Mouse (Mus musculus): ENCODE measurements around the gene Rab20. TPM values are rescaled to one million over a fixed set of nuclear protein-coding genes. Genes with fewer than 3 reads are reported as not detected.

Rab20 gene
- polyA plus RNA-seq, 1 experiment from 2014 or later = 4.6 TPM

GRCm38 (mm10) chr8:11465619-11466018, 12.9 kb downstream of the Rab20 start:
- no peaks in the 10 kb centered on the region for H3K36me3 ChIP-seq (ENCODE audit: control insufficient read depth, insufficient read depth, low read length)
- no peaks in the 10 kb centered on the region for H3K9me3 ChIP-seq (ENCODE audit: control insufficient read depth, low read depth, low read length)
- no peak overlapping the region for H3K9ac ChIP-seq (replicated peaks; ENCODE audit: low read depth, low read length)
- no peaks in the 10 kb centered on the region for H3K27me3 ChIP-seq (ENCODE audit: control insufficient read depth, insufficient read depth, low read length)
- H3K4me1 ChIP-seq (ENCODE audit: control insufficient read depth, insufficient read depth, low read length) = no peaks in the 10 kb centered on the region
- no peak for ATAC-seq (ENCODE audit: insufficient number of reproducible peaks, insufficient read depth, low FRiP score, low read depth)
- H3K27ac ChIP-seq (ENCODE audit: low read length) = no peak overlapping the region
- no peak overlapping the region for H3K4me3 ChIP-seq (ENCODE audit: low read depth, low read length)
- H3K4me2 ChIP-seq (replicated peaks; ENCODE audit: low read depth, low read length) = no peak overlapping the region
- 88% methylated on average over 4 of the region's 4 CpGs for WGBS

- H3K27me3 ChIP-seq (ENCODE audit: control insufficient read depth, insufficient read depth, low read length) = no peaks in the 10 kb centered on the region
- no peak for ATAC-seq (ENCODE audit: insufficient number of reproducible peaks, insufficient read depth, low FRiP score, low read depth)
- no peaks in the 10 kb centered on the region for H3K4me1 ChIP-seq (ENCODE audit: control insufficient read depth, insufficient read depth, low read length)
- no peak overlapping the region for H3K4me3 ChIP-seq (ENCODE audit: low read depth, low read length)
- no peak overlapping the region for H3K27ac ChIP-seq (ENCODE audit: low read length)
- H3K9ac ChIP-seq (replicated peaks; ENCODE audit: low read depth, low read length) = no peak overlapping the region
- H3K36me3 ChIP-seq (ENCODE audit: control insufficient read depth, insufficient read depth, low read length) = no peaks in the 10 kb centered on the region
- no peaks in the 10 kb centered on the region for H3K9me3 ChIP-seq (ENCODE audit: control insufficient read depth, low read depth, low read length)
- WGBS = 64% methylated on average over 3 of the region's 3 CpGs
- no peak overlapping the region for H3K4me2 ChIP-seq (replicated peaks; ENCODE audit: low read depth, low read length)
Observed at GRCm38 (mm10) chr8:11464707-11464964, 13.9 kb downstream of the Rab20 start.

- H3K27ac ChIP-seq (ENCODE audit: low read length) = no peak overlapping the region
- WGBS = 70% methylated on average over 12 of the region's 12 CpGs
- peaks cover 1% of the 10 kb centered on the region for H3K4me1 ChIP-seq (ENCODE audit: control insufficient read depth, insufficient read depth, low read length)
- H3K4me3 ChIP-seq (ENCODE audit: low read depth, low read length) = no peak overlapping the region
- H3K36me3 ChIP-seq (ENCODE audit: control insufficient read depth, insufficient read depth, low read length) = no peaks in the 10 kb centered on the region
- H3K4me2 ChIP-seq (replicated peaks; ENCODE audit: low read depth, low read length) = no peak overlapping the region
- no peaks in the 10 kb centered on the region for H3K9me3 ChIP-seq (ENCODE audit: control insufficient read depth, low read depth, low read length)
- no peak overlapping the region for H3K9ac ChIP-seq (replicated peaks; ENCODE audit: low read depth, low read length)
- H3K27me3 ChIP-seq (ENCODE audit: control insufficient read depth, insufficient read depth, low read length) = no peaks in the 10 kb centered on the region
- no peak for ATAC-seq (ENCODE audit: insufficient number of reproducible peaks, insufficient read depth, low FRiP score, low read depth)
Observed at GRCm38 (mm10) chr8:11463889-11464706, 14.4 kb downstream of the Rab20 start.

GRCm38 (mm10) chr8:11463541-11463888, 15.0 kb downstream of the Rab20 start:
- Histone ChIP-seq H3K4me1 (ENCODE audit: control insufficient read depth, insufficient read depth, low read length) (peaks cover 7% of the 10 kb centered on the region), H3K4me3 (ENCODE audit: low read depth, low read length) (no peak overlapping the region), H3K9me3 (ENCODE audit: control insufficient read depth, low read depth, low read length) (no peaks in the 10 kb centered on the region), H3K4me2 (replicated peaks; ENCODE audit: low read depth, low read length) (no peak overlapping the region), H3K27ac (ENCODE audit: low read length) (no peak overlapping the region), H3K36me3 (ENCODE audit: control insufficient read depth, insufficient read depth, low read length) (no peaks in the 10 kb centered on the region), H3K9ac (replicated peaks; ENCODE audit: low read depth, low read length) (no peak overlapping the region), H3K27me3 (ENCODE audit: control insufficient read depth, insufficient read depth, low read length) (no peaks in the 10 kb centered on the region)
- no peak for ATAC-seq (ENCODE audit: insufficient number of reproducible peaks, insufficient read depth, low FRiP score, low read depth)
- 88% methylated on average over 2 of the region's 2 CpGs for WGBS

- 87% methylated on average over 4 of the region's 4 CpGs for WGBS
- no peak overlapping the region for H3K4me3 ChIP-seq (ENCODE audit: low read depth, low read length)
- H3K27ac ChIP-seq (ENCODE audit: low read length) = no peak overlapping the region
- H3K4me2 ChIP-seq (replicated peaks; ENCODE audit: low read depth, low read length) = no peak overlapping the region
- no peaks in the 10 kb centered on the region for H3K36me3 ChIP-seq (ENCODE audit: control insufficient read depth, insufficient read depth, low read length)
- H3K4me1 ChIP-seq (ENCODE audit: control insufficient read depth, insufficient read depth, low read length) = peaks cover 14% of the 10 kb centered on the region
- H3K27me3 ChIP-seq (ENCODE audit: control insufficient read depth, insufficient read depth, low read length) = no peaks in the 10 kb centered on the region
- no peak overlapping the region for H3K9ac ChIP-seq (replicated peaks; ENCODE audit: low read depth, low read length)
- no peak for ATAC-seq (ENCODE audit: insufficient number of reproducible peaks, insufficient read depth, low FRiP score, low read depth)
- H3K9me3 ChIP-seq (ENCODE audit: control insufficient read depth, low read depth, low read length) = no peaks in the 10 kb centered on the region
Observed at GRCm38 (mm10) chr8:11462641-11463040, 15.9 kb downstream of the Rab20 start.

- ATAC-seq (ENCODE audit: insufficient number of reproducible peaks, insufficient read depth, low FRiP score, low read depth) = no peak
- no peak overlapping the region for H3K9ac ChIP-seq (replicated peaks; ENCODE audit: low read depth, low read length)
- no peaks in the 10 kb centered on the region for H3K27me3 ChIP-seq (ENCODE audit: control insufficient read depth, insufficient read depth, low read length)
- H3K27ac ChIP-seq (ENCODE audit: low read length) = no peak overlapping the region
- WGBS = 24% methylated on average over 2 of the region's 2 CpGs
- H3K4me3 ChIP-seq (ENCODE audit: low read depth, low read length) = no peak overlapping the region
- no peak overlapping the region for H3K4me2 ChIP-seq (replicated peaks; ENCODE audit: low read depth, low read length)
- H3K9me3 ChIP-seq (ENCODE audit: control insufficient read depth, low read depth, low read length) = no peaks in the 10 kb centered on the region
- peaks cover 15% of the 10 kb centered on the region for H3K4me1 ChIP-seq (ENCODE audit: control insufficient read depth, insufficient read depth, low read length)
- H3K36me3 ChIP-seq (ENCODE audit: control insufficient read depth, insufficient read depth, low read length) = no peaks in the 10 kb centered on the region
Observed at GRCm38 (mm10) chr8:11461847-11462246, 16.7 kb downstream of the Rab20 start.

- Histone ChIP-seq H3K27me3 (ENCODE audit: control insufficient read depth, insufficient read depth, low read length) (no peaks in the 10 kb centered on the region), H3K36me3 (ENCODE audit: control insufficient read depth, insufficient read depth, low read length) (no peaks in the 10 kb centered on the region), H3K4me2 (replicated peaks; ENCODE audit: low read depth, low read length) (no peak overlapping the region), H3K4me3 (ENCODE audit: low read depth, low read length) (no peak overlapping the region), H3K4me1 (ENCODE audit: control insufficient read depth, insufficient read depth, low read length) (peaks cover 15% of the 10 kb centered on the region), H3K27ac (ENCODE audit: low read length) (no peak overlapping the region), H3K9me3 (ENCODE audit: control insufficient read depth, low read depth, low read length) (no peaks in the 10 kb centered on the region), H3K9ac (replicated peaks; ENCODE audit: low read depth, low read length) (no peak overlapping the region)
- ATAC-seq (ENCODE audit: insufficient number of reproducible peaks, insufficient read depth, low FRiP score, low read depth) = no peak
- WGBS = 41% methylated on average over 2 of the region's 2 CpGs
Observed at GRCm38 (mm10) chr8:11460934-11461333, 17.6 kb downstream of the Rab20 start.

- ATAC-seq (ENCODE audit: insufficient number of reproducible peaks, insufficient read depth, low FRiP score, low read depth) = no peak
- H3K27me3 ChIP-seq (ENCODE audit: control insufficient read depth, insufficient read depth, low read length) = no peaks in the 10 kb centered on the region
- 15% methylated on average over 5 of the region's 5 CpGs for WGBS
- no peak overlapping the region for H3K9ac ChIP-seq (replicated peaks; ENCODE audit: low read depth, low read length)
- no peaks in the 10 kb centered on the region for H3K36me3 ChIP-seq (ENCODE audit: control insufficient read depth, insufficient read depth, low read length)
- peaks cover 15% of the 10 kb centered on the region for H3K4me1 ChIP-seq (ENCODE audit: control insufficient read depth, insufficient read depth, low read length)
- no peak overlapping the region for H3K4me3 ChIP-seq (ENCODE audit: low read depth, low read length)
- H3K9me3 ChIP-seq (ENCODE audit: control insufficient read depth, low read depth, low read length) = no peaks in the 10 kb centered on the region
- H3K27ac ChIP-seq (ENCODE audit: low read length) = no peak overlapping the region
- no peak overlapping the region for H3K4me2 ChIP-seq (replicated peaks; ENCODE audit: low read depth, low read length)
Observed at GRCm38 (mm10) chr8:11459016-11459415, 19.5 kb downstream of the Rab20 start.

Data from stomach, embryonic 14.5 days (tissue).